Mouse (Mus musculus): ENCODE results near the gene Fkbp15. TPM values are rescaled to one million over a fixed set of nuclear protein-coding genes. Genes with fewer than 3 reads are reported as not detected.

The Fkbp15 gene
- total RNA-seq, 2 experiments from 2014 or later = 12.6 TPM

GRCm38 (mm10) chr4:62303288-62303687, 57.1 kb downstream of the Fkbp15 start:
- no peak for TF ChIP-seq CTCF (IDR thresholded peaks at IDR 0.05)
- intact Hi-C loops (cut with DNase I) = no loop called here
- H3K27ac ChIP-seq = no peak overlapping the region
- no peak for DNase-seq
- no peak overlapping the region for H3K4me3 ChIP-seq

DNA sequence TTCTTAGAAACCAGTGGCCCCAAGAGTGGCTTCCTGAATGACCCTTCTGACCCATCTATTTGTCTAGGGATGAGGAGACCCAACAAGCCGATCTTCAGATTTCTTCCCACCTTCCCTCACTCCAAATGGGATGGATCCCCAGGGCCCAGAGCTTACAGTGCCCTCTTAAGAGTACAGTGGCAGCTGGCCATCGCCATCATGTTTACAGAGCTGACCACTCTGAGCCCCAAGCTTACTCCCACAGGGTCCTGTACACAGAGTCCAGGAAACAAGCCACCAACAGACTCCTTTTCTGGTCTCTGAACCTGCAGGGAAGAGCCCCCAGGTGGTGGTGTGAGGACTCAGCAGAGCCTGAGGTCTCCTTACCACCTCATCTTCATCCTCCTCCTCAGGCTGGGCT, 57.6 kb downstream of the Fkbp15 start:
- intact Hi-C loops (cut with DNase I) = no loop called here
- H3K27ac ChIP-seq = no peak overlapping the region
- no peak overlapping the region for H3K4me3 ChIP-seq
- no peak for TF ChIP-seq CTCF (IDR thresholded peaks at IDR 0.05)
- DNase-seq = no peak

- intact Hi-C loops (cut with DNase I) = no loop called here
- Histone ChIP-seq H3K27ac (peak overlapping the region; percentile 38; the same call in 1 of the 2 replicates), H3K4me3 (no peak overlapping the region)
- no peak for TF ChIP-seq CTCF (IDR thresholded peaks at IDR 0.05)
- DNase-seq = no peak
These were observed 60.3 kb downstream of the Fkbp15 start for GRCm38 (mm10) chr4:62300001-62300400.

DNA sequence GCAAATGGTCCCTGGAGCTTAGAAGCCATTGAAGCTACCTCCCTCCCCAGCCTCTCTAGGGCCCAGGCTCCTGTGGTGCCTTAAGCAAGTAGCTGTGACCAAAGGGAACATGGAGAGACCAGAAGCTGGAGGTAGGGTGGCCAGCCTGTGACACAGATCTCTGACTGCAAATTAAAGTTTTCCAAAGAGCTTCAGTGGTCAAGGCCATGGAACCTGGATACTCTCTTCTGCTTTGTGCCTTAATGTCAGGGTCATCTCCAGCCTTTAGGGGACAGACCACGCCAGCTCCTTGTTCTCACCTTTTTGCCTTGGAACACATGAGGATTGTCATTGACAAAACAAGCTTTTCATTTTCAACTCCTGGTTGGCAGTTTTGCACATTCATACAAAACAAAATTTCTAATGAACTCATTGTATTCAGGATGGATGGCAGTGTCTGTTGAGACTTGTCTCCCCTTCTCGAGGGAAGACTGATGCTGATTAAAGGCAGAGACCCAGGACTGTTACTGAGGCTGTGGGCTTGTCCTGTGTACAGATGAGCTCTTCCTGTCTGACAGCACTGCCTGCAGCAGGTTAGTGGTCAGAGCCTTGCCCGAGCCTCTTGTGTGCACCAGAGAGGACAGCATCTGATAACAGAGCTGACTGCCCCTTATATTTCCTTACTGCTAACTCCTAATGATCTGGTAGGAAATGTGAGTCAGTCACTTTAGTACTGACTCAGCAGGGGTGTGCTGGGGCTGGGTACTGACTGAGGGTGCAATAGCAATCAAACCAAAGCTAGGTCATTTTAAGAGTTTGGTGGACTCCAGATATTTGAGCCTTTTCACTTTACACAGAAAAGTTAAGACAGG, 62.8 kb downstream of the Fkbp15 start:
- Histone ChIP-seq H3K27ac (no peak overlapping the region), H3K4me3 (no peak overlapping the region)
- DNase-seq = no peak
- intact Hi-C loops (cut with DNase I) = no loop called here
- no peak for TF ChIP-seq CTCF (IDR thresholded peaks at IDR 0.05)

- TF ChIP-seq CTCF (IDR thresholded peaks at IDR 0.05) = no peak
- H3K4me3 ChIP-seq = no peak overlapping the region
- intact Hi-C loops (cut with DNase I) = no loop called here
- no peak for DNase-seq
- H3K27ac ChIP-seq = no peak overlapping the region
These were observed 65.6 kb downstream of the Fkbp15 start for GRCm38 (mm10) chr4:62294741-62295140.

DNA sequence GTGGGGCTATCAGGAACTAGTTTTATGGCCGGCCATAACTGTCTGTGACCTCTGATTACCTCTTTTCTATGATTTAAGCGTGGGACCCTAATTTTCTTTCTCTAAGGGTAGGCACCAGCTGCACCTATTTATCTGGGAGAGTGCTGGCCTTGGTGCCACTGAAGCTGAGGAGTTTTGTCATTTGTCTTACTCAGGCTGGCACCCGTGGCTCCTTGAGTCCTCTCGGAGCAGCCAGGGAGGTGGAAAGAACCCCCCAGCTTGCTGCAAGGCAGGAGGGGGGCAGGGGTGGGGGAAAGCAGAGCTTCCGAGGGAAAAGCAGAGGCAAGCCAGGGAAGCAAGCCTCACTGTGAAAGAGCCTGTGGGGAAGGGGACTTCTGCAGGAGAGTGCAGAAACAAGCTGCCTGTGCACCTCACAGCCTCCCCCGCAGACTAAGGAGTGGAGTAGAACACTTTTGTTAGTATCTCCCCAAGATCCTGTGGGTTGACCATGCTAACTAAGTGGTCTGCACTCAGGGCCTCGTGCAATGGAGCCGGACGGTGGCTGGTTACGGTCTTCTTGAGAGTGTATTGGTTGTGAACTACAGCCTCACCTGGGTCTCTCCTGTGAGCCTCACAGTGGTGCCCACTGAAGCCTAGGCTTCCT, 67.0 kb downstream of the Fkbp15 start:
- no peak for DNase-seq
- H3K4me3 ChIP-seq = no peak overlapping the region
- no peak for TF ChIP-seq CTCF (IDR thresholded peaks at IDR 0.05)
- no peak overlapping the region for H3K27ac ChIP-seq
- intact Hi-C loops (cut with DNase I) = no loop called here

GRCm38 (mm10) chr4:62292461-62293180, 67.7 kb downstream of the Fkbp15 start:
- no peak overlapping the region for H3K27ac ChIP-seq
- intact Hi-C loops (cut with DNase I) = no loop called here
- H3K4me3 ChIP-seq = no peak overlapping the region
- no peak for TF ChIP-seq CTCF (IDR thresholded peaks at IDR 0.05)
- DNase-seq = no peak

- H3K27ac ChIP-seq = no peak overlapping the region
- no peak for TF ChIP-seq CTCF (IDR thresholded peaks at IDR 0.05)
- DNase-seq = no peak
- intact Hi-C loops (cut with DNase I) = no loop called here
- H3K4me3 ChIP-seq = no peak overlapping the region
These were observed 69.4 kb downstream of the Fkbp15 start for GRCm38 (mm10) chr4:62290816-62291505.

DNA sequence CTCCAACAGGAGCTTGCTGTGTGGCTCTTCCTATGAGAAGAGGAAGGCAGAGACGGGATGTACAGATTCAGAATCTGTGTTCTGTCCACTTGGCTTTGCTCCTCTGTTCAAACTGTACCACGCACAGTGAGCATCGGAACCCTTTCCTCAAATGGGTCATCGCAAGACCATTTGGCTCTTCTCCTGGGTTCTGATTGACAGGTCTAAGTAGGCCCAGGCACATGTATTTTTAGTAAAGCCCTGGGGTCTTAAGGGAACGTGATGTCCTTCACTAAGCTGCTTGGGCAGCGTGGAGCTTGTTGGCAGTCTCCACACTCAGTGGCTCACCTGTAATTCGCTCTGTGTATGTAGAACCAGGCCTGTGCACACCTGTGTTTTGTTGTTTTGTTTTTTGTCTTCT, 71.1 kb downstream of the Fkbp15 start:
- Histone ChIP-seq H3K27ac (no peak overlapping the region), H3K4me3 (no peak overlapping the region)
- no peak for TF ChIP-seq CTCF (IDR thresholded peaks at IDR 0.05)
- DNase-seq = no peak
- intact Hi-C loops (cut with DNase I) = no loop called here

GRCm38 (mm10) chr4:62286992-62287900, 73.1 kb downstream of the Fkbp15 start:
- DNase-seq = no peak
- Histone ChIP-seq H3K4me3 (peak overlapping the region; percentile 84), H3K27ac (peak overlapping the region; percentile 93)
- TF ChIP-seq CTCF (IDR thresholded peaks at IDR 0.05) = no peak
- intact Hi-C loops (cut with DNase I) = no loop called here

GRCm38 (mm10) chr4:62286257-62286991, 73.9 kb downstream of the Fkbp15 start:
- Histone ChIP-seq H3K27ac (peak overlapping the region; percentile 93), H3K4me3 (peak overlapping the region; percentile 84)
- peak; percentile 89 for DNase-seq
- intact Hi-C loops (cut with DNase I) = no loop called here
- TF ChIP-seq CTCF (IDR thresholded peaks at IDR 0.05) = peak; percentile 17; the same call in 1 of the 2 replicates
